Mouse (Mus musculus): Measurements from ENCODE around the gene Dpyd. TPM values are rescaled to one million over a fixed set of nuclear protein-coding genes. Genes with fewer than 3 reads are reported as not detected.

Gene Dpyd
- total and polyA plus RNA-seq, 2 experiments from 2014 or later: 5.8 to 7.5 TPM

DNA sequence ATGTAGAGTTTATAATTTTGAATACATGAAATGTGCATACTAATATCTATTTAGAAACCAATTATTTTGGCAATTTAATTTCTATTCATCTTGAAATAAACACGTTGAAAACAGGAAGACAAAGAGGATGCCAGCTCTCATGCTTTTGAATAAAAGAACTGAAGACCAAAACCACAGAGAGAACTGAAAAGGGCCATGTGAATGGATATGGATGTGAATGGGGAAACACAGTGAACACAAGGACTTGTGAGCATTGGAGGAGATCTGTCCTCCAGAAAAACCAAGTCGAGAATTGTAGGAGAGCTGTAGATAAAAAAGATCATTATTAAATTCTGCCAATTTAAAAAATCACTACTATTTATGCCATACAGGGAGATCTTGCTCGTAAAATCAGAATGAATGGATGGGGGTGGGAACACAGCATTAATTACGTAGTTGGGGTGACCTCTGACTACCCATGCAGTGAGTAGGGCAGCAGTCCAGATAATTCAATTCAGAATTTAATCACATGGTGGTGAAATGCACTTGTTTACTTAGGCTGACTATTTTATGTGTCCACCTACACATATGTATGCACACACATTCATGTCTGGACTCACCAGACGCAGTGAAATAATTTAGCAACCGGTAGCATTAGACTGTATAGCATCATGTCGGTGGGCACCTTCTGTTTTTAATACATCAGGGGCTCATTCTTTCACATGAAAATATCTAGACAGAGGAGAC lies 114.3 kb downstream of the Dpyd start:
- Histone ChIP-seq H3K4me3 (ENCODE audit: low read depth, low read length) (no peak overlapping the region), H3K27ac (ENCODE audit: low read depth, low read length) (no peak overlapping the region), H3K9me3 (ENCODE audit: low read length) (no peaks in the 10 kb centered on the region), H3K27me3 (ENCODE audit: insufficient read depth, low read length) (no peaks in the 10 kb centered on the region), H3K4me1 (ENCODE audit: insufficient read depth) (no peaks in the 10 kb centered on the region), H3K9ac (no peak overlapping the region), H3K36me3 (ENCODE audit: insufficient read depth) (no peaks in the 10 kb centered on the region), H3K4me2 (ENCODE audit: low read depth) (no peak overlapping the region)
- TF ChIP-seq CTCF (IDR thresholded peaks at IDR 0.05; ENCODE audit: low read depth): no peak
- 34% methylated on average over 7 of the region's 7 CpGs for WGBS
- ATAC-seq: no peak
- DNase-seq: no peak

DNA sequence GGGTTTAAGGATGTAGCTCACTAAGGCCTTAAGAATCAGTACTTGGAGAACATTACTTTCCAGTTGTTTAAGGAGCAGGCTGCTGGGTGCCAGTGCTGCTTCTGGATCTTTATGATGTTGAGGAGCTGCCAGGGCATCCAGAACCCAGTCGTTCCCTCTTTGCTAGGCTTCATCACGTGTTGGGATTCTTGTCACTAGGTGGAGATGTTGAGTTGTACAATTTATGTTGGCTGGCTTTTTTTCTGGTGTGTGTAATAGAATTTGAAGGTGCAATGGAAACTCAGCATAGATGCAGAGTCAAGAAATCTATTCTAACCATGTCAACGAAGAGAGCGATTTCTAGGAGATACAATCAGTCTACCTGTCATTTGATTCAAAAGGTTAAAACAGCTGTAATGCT lies 118.9 kb downstream of the Dpyd start:
- 51% methylated on average over 4 of the region's 4 CpGs for WGBS
- no peak overlapping the region for H3K27ac ChIP-seq (ENCODE audit: low read depth, low read length)
- peak; percentile 43 for DNase-seq

DNA sequence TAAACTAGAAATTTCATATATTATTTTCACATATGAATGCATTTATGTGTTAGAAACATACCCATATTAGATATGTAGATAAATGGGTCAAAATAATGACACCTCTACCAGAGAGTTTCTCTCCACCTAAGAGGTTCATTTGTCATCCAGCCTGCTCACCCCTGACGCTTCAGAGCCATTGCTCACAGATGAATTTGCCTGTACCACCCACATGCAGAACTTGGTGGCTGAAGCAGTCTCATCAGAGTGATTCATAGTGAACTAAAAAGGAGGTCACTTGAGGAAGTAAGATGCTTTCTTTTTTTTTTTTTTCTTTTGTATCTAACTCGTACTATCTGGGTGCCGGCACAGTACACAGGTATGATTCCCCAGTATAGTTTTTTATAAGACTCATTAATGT lies 188.3 kb downstream of the Dpyd start:
- H3K4me2 ChIP-seq (ENCODE audit: low read depth): no peak overlapping the region
- H3K4me1 ChIP-seq (ENCODE audit: insufficient read depth): no peaks in the 10 kb centered on the region
- no peaks in the 10 kb centered on the region for H3K36me3 ChIP-seq (ENCODE audit: insufficient read depth)
- WGBS: 87% methylated on average over 3 of the region's 3 CpGs
- no peak overlapping the region for H3K9ac ChIP-seq
- no peak overlapping the region for H3K27ac ChIP-seq (ENCODE audit: low read depth, low read length)
- H3K27me3 ChIP-seq (ENCODE audit: insufficient read depth, low read length): no peaks in the 10 kb centered on the region
- no peaks in the 10 kb centered on the region for H3K9me3 ChIP-seq (ENCODE audit: low read length)
- ATAC-seq (no peak), DNase-seq (no peak)
- H3K4me3 ChIP-seq (ENCODE audit: low read depth, low read length): no peak overlapping the region
- TF ChIP-seq CTCF (IDR thresholded peaks at IDR 0.05; ENCODE audit: low read depth): no peak

More for the DNA sequence above, 118.9 kb downstream of the Dpyd start:
- H3K4me2 ChIP-seq (ENCODE audit: low read depth): no peak overlapping the region
- H3K9me3 ChIP-seq (ENCODE audit: low read length): no peaks in the 10 kb centered on the region
- no peak for ATAC-seq
- no peaks in the 10 kb centered on the region for H3K4me1 ChIP-seq (ENCODE audit: insufficient read depth)
- H3K36me3 ChIP-seq (ENCODE audit: insufficient read depth): no peaks in the 10 kb centered on the region
- no peak overlapping the region for H3K9ac ChIP-seq
- H3K27me3 ChIP-seq (ENCODE audit: insufficient read depth, low read length): no peaks in the 10 kb centered on the region
- TF ChIP-seq CTCF (IDR thresholded peaks at IDR 0.05; ENCODE audit: low read depth): peak; percentile 54
- no peak overlapping the region for H3K4me3 ChIP-seq (ENCODE audit: low read depth, low read length)

DNA sequence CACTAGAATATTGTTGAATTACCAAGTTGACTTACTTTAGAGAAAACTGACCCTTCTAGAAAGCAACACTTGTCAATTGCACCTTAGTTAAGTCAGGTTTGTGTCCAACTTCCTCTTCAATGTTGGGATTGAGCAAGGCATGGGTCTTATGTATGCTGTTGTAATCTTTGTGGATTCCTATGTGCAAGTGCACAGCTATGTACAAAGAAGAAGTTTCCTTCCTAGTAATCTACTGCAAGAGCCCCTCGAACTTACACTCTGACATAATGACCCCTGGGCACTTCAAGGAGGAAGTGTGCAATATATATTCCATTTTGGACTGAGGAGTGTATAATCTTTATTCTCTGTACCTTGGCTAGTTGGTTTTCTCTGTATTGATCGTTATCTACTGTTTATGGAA lies 191.7 kb downstream of the Dpyd start:
- TF ChIP-seq CTCF (IDR thresholded peaks at IDR 0.05; ENCODE audit: low read depth): no peak
- no peak for DNase-seq

DNA sequence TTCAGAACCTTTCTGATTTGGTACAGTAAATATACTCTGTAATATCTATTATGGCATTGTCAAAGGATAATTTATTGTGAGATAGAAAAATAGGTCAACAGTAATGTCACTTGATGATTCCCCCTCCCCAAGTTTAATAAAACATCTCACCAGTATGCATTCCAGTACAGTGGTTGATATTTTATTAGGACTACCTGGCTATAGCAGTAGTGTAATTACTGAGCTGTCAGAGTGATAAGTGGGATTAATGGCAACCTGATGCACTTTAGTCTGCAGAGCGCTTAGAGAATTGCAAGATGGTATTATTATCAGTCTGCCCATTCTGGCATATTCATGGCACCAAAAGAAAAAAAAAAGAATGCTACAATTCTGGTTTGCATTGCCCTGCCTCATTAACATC lies 194.2 kb downstream of the Dpyd start:
- WGBS: 70% methylated on average over 1 of the region's 1 CpGs
- no peak for ATAC-seq
- Histone ChIP-seq H3K36me3 (ENCODE audit: insufficient read depth) (no peaks in the 10 kb centered on the region), H3K9me3 (ENCODE audit: low read length) (no peaks in the 10 kb centered on the region), H3K27me3 (ENCODE audit: insufficient read depth, low read length) (no peaks in the 10 kb centered on the region), H3K4me1 (ENCODE audit: insufficient read depth) (no peaks in the 10 kb centered on the region), H3K9ac (no peak overlapping the region), H3K4me2 (ENCODE audit: low read depth) (no peak overlapping the region), H3K4me3 (ENCODE audit: low read depth, low read length) (no peak overlapping the region), H3K27ac (ENCODE audit: low read depth, low read length) (no peak overlapping the region)
- no peak for TF ChIP-seq CTCF (IDR thresholded peaks at IDR 0.05; ENCODE audit: low read depth)
- DNase-seq: no peak

More for the DNA sequence above, 191.7 kb downstream of the Dpyd start:
- no peak overlapping the region for H3K27ac ChIP-seq (ENCODE audit: low read depth, low read length)
- no peak for ATAC-seq
- 85% methylated on average over 2 of the region's 2 CpGs for WGBS
- no peak overlapping the region for H3K4me2 ChIP-seq (ENCODE audit: low read depth)
- H3K36me3 ChIP-seq (ENCODE audit: insufficient read depth): no peaks in the 10 kb centered on the region
- no peak overlapping the region for H3K4me3 ChIP-seq (ENCODE audit: low read depth, low read length)
- no peaks in the 10 kb centered on the region for H3K9me3 ChIP-seq (ENCODE audit: low read length)
- no peaks in the 10 kb centered on the region for H3K27me3 ChIP-seq (ENCODE audit: insufficient read depth, low read length)
- H3K4me1 ChIP-seq (ENCODE audit: insufficient read depth): no peaks in the 10 kb centered on the region
- H3K9ac ChIP-seq: no peak overlapping the region

DNA sequence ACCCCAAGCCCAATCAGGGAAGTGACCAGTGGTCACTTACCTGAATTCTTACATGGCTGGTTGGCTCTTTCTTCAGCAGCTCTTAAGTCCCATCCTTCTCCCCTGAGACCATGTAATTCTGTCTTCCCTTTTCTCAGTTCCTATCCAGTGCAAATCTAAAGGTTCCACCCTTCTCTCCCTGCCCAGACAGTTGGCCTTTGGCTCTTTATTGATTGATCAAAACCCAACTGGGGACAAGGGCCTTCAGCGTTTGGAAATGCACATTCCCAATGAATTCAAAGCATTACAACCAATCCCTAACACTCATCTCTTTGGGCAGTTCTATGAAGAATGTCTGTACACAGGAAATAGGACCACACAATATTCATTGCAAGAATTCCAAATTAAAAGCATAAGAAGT lies 251.0 kb downstream of the Dpyd start:
- no peak for DNase-seq
- TF ChIP-seq CTCF (IDR thresholded peaks at IDR 0.05; ENCODE audit: low read depth): no peak
- no peak for ATAC-seq
- H3K36me3 ChIP-seq (ENCODE audit: insufficient read depth): no peaks in the 10 kb centered on the region
- H3K9ac ChIP-seq: no peak overlapping the region
- no peaks in the 10 kb centered on the region for H3K9me3 ChIP-seq (ENCODE audit: low read length)
- WGBS: 84% methylated on average over 1 of the region's 1 CpGs
- no peak overlapping the region for H3K27ac ChIP-seq (ENCODE audit: low read depth, low read length)
- H3K4me2 ChIP-seq (ENCODE audit: low read depth): no peak overlapping the region
- H3K4me1 ChIP-seq (ENCODE audit: insufficient read depth): no peaks in the 10 kb centered on the region
- no peak overlapping the region for H3K4me3 ChIP-seq (ENCODE audit: low read depth, low read length)
- no peaks in the 10 kb centered on the region for H3K27me3 ChIP-seq (ENCODE audit: insufficient read depth, low read length)

DNA sequence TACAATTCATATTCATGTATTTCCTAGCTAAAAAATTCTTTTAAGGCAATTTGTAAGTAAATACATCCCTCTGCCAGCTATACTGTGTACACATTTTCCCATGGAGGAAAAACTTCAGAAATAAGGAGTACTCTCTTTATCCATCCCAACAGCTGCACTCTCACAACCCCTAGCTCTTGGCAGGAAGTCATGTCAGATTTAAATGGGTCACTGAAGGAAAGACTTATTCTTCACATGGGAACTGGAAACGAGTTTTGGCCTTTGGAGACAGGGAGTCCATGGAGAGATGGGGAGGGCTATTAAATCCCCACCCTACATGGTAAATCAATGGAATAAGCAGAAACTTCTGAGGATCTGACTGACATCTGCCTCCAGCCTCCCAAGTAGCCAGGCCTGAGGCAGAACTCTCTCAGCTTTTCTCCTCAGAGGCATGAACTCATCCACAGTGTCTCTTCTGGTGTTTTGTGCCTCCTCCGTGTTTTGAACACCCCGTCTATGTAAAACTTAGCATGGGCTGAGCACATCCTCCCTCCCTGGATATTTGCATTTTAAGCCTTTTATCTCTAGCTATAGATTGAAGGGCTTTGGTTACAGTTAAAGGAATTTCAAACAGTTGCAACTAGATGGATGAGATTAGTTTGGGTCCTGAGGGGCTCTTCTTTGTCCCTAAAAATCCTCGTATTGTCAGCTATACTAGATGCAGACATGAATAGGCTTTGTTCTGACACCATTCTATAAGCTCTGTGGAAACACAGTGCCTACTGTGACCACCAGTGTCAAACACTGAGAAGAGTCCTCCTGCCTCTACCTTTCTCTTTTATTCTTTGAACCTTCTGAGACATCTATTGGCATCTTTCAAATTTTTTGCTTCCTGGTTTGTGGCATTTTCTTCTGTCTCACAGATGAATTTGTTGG lies 288.9 kb downstream of the Dpyd start:
- ATAC-seq: no peak
- Histone ChIP-seq H3K4me1 (ENCODE audit: insufficient read depth) (no peaks in the 10 kb centered on the region), H3K9me3 (ENCODE audit: low read length) (no peaks in the 10 kb centered on the region), H3K36me3 (ENCODE audit: insufficient read depth) (no peaks in the 10 kb centered on the region), H3K4me3 (ENCODE audit: low read depth, low read length) (no peak overlapping the region), H3K27ac (ENCODE audit: low read depth, low read length) (no peak overlapping the region), H3K4me2 (ENCODE audit: low read depth) (no peak overlapping the region), H3K27me3 (ENCODE audit: insufficient read depth, low read length) (no peaks in the 10 kb centered on the region), H3K9ac (no peak overlapping the region)
- WGBS: 20% methylated on average over 4 of the region's 4 CpGs
- no peak for TF ChIP-seq CTCF (IDR thresholded peaks at IDR 0.05; ENCODE audit: low read depth)
- no peak for DNase-seq

All from forebrain, postnatal 0 days (tissue).